Mouse (Mus musculus) testis, postnatal 10 days (tissue): ENCODE data around the gene Dst.
A peak's percentile ranks its signal among the peaks of the same experiment; 100 is the strongest.

Source experiments
- DNase-seq: peaks from one replicate; pipeline ENCODE4 v3.0.0; 2021; ENCODE audit warnings: low spot score

The Dst gene

GRCm38 (mm10) chr1:34028722-34029121 lies 120.7 kb downstream of the Dst start:
- no peak for DNase-seq

- DNase-seq: no peak
Measured at GRCm38 (mm10) chr1:34030330-34031021, 122.5 kb downstream of the Dst start.

GRCm38 (mm10) chr1:34033052-34033451 lies 125.0 kb downstream of the Dst start:
- DNase-seq: no peak

GRCm38 (mm10) chr1:34033478-34033877 lies 125.5 kb downstream of the Dst start:
- DNase-seq: no peak

- DNase-seq: no peak
Measured at GRCm38 (mm10) chr1:34033958-34034357, 125.9 kb downstream of the Dst start.

- DNase-seq: no peak
Measured at GRCm38 (mm10) chr1:34036111-34036510, 128.1 kb downstream of the Dst start.

- no peak for DNase-seq
Measured at GRCm38 (mm10) chr1:34038571-34038970, 130.5 kb downstream of the Dst start.

- DNase-seq: no peak
Measured at GRCm38 (mm10) chr1:34040049-34040448, 132.0 kb downstream of the Dst start.

- DNase-seq: no peak
Measured at GRCm38 (mm10) chr1:34040901-34041721, 133.1 kb downstream of the Dst start.

- DNase-seq: no peak
Measured at GRCm38 (mm10) chr1:34042299-34042698, 134.3 kb downstream of the Dst start.

GRCm38 (mm10) chr1:34043327-34043726 lies 135.3 kb downstream of the Dst start:
- no peak for DNase-seq

- no peak for DNase-seq
Measured at GRCm38 (mm10) chr1:34043836-34044550, 136.0 kb downstream of the Dst start.

GRCm38 (mm10) chr1:34044675-34045074 lies 136.7 kb downstream of the Dst start:
- DNase-seq: no peak

- DNase-seq: no peak
Measured at GRCm38 (mm10) chr1:34047285-34047684, 139.3 kb downstream of the Dst start.

GRCm38 (mm10) chr1:34051251-34051650 lies 143.2 kb downstream of the Dst start:
- no peak for DNase-seq

GRCm38 (mm10) chr1:34052422-34052821 lies 144.4 kb downstream of the Dst start:
- DNase-seq: no peak

- no peak for DNase-seq
Measured at GRCm38 (mm10) chr1:34054970-34055369, 146.9 kb downstream of the Dst start.

- no peak for DNase-seq
Measured at GRCm38 (mm10) chr1:34056658-34057057, 148.6 kb downstream of the Dst start.

GRCm38 (mm10) chr1:34059231-34059630 lies 151.2 kb downstream of the Dst start:
- DNase-seq: no peak

- DNase-seq: no peak
Measured at GRCm38 (mm10) chr1:34060446-34060845, 152.4 kb downstream of the Dst start.

GRCm38 (mm10) chr1:34061078-34061477 lies 153.1 kb downstream of the Dst start:
- DNase-seq: peak; percentile 78

- DNase-seq: no peak
Measured at GRCm38 (mm10) chr1:34061860-34062259, 153.8 kb downstream of the Dst start.

GRCm38 (mm10) chr1:34063943-34064342 lies 155.9 kb downstream of the Dst start:
- DNase-seq: no peak
